Mouse (Mus musculus) testis, adult 2 months (tissue): Measurements from ENCODE around the gene Ncapg. TPM values are rescaled to one million over a fixed set of nuclear protein-coding genes. Genes with fewer than 3 reads are reported as not detected.
"Not testable (repeated sequence)": the region's sequence is repeated elsewhere in the genome, so short reads cannot be mapped to it uniquely, and the experiment has no call there.

Experiments used
- H3K27ac ChIP-seq: fragments of 200-500 bp; 2 replicates; pipeline ENCODE4 v1.5.1; 2012; ENCODE audit warnings: low read depth, low read length; ENCODE audit not compliant: control insufficient read depth, insufficient read depth
- H3K27me3 ChIP-seq: fragments of 200-500 bp; 2 replicates; pipeline ENCODE4 v1.6.1; 2012; ENCODE audit warnings: mild to moderate bottlenecking, low read length, moderate library complexity; ENCODE audit not compliant: control insufficient read depth, insufficient read depth
- H3K36me3 ChIP-seq: fragments of 200-500 bp; 2 replicates; pipeline ENCODE4 v1.6.1; 2012; ENCODE audit warnings: mild to moderate bottlenecking, low read length; ENCODE audit not compliant: control insufficient read depth, insufficient read depth
- H3K4me1 ChIP-seq: fragments of 200-500 bp; 2 replicates; pipeline ENCODE4 v1.6.1; 2012; ENCODE audit warnings: low read length; ENCODE audit not compliant: control insufficient read depth, insufficient read depth
- H3K4me3 ChIP-seq: fragments of 200-500 bp; 2 replicates; pipeline ENCODE4 v1.5.1; 2012; ENCODE audit warnings: low read depth, mild to moderate bottlenecking, low read length, moderate library complexity, mixed read lengths; ENCODE audit not compliant: control insufficient read depth
- CTCF ChIP-seq: fragments of 200-500 bp; IDR thresholded peaks from 2 replicates; pipeline ENCODE4 v1.5.1; 2012; ENCODE audit warnings: low read depth, mild to moderate bottlenecking, inconsistent platforms, low read length, moderate library complexity; ENCODE audit not compliant: control insufficient read depth, insufficient read depth, insufficient replicate concordance
- POLR2A ChIP-seq: fragments of 200-500 bp; IDR thresholded peaks from 2 replicates; pipeline ENCODE4 v1.6.1; 2012; ENCODE audit warnings: low read depth, mild to moderate bottlenecking, inconsistent platforms, low read length, moderate library complexity; ENCODE audit not compliant: control insufficient read depth
- polyA plus RNA-seq: library from polyadenylated mRNA; depleted of rRNA; stranded (reverse); fragments of >200 nt; gene quantifications from 2 replicates; pipeline ENCODE4 v1.2.3, GENCODE M21; 2012

Ncapg gene
- polyA plus RNA-seq, 1 experiment: 7.3 TPM

- no peaks in the 10 kb centered on the region for H3K27me3 ChIP-seq
- TF ChIP-seq POLR2A (no peak), CTCF (no peak)
Observed at GRCm38 (mm10) chr5:45651026-45651703, 18.6 kb upstream of the Ncapg start.

GRCm38 (mm10) chr5:45658406-45658805 lies 11.3 kb upstream of the Ncapg start:
- not testable (repeated sequence) for H3K4me1 ChIP-seq, H3K27me3 ChIP-seq, H3K36me3 ChIP-seq, H3K27ac ChIP-seq
- peak overlapping the region; percentile 20 for H3K4me3 ChIP-seq

More at GRCm38 (mm10) chr5:45651026-45651703, 18.6 kb upstream of the Ncapg start:
- Histone ChIP-seq H3K27ac (no peak overlapping the region), H3K4me3 (no peak overlapping the region), H3K36me3 (no peaks in the 10 kb centered on the region), H3K4me1 (no peaks in the 10 kb centered on the region)

- H3K27ac ChIP-seq: no peak overlapping the region
- TF ChIP-seq CTCF (no peak), POLR2A (no peak)
- H3K27me3 ChIP-seq: no peaks in the 10 kb centered on the region
- no peak overlapping the region for H3K4me3 ChIP-seq
- H3K36me3 ChIP-seq: no peaks in the 10 kb centered on the region
- peaks cover 2% of the 10 kb centered on the region; the same call in 1 of the 2 replicates for H3K4me1 ChIP-seq
Observed at GRCm38 (mm10) chr5:45668324-45668723, 1.4 kb upstream of the Ncapg start.

GRCm38 (mm10) chr5:45668831-45669230 lies 888 bp upstream of the Ncapg start:
- Histone ChIP-seq H3K4me1 (peaks cover 2% of the 10 kb centered on the region; the same call in 1 of the 2 replicates), H3K4me3 (peak overlapping the region; percentile 99), H3K27me3 (no peaks in the 10 kb centered on the region), H3K27ac (peak overlapping the region; percentile 92; the same call in 1 of the 2 replicates), H3K36me3 (no peaks in the 10 kb centered on the region)
- TF ChIP-seq CTCF: no peak
- no peak for TF ChIP-seq POLR2A

GRCm38 (mm10) chr5:45669234-45669597 lies 503 bp upstream of the Ncapg start:
- Histone ChIP-seq H3K36me3 (no peaks in the 10 kb centered on the region), H3K4me3 (peak overlapping the region; percentile 99), H3K27ac (peak overlapping the region; percentile 92), H3K27me3 (no peaks in the 10 kb centered on the region), H3K4me1 (peaks cover 2% of the 10 kb centered on the region; the same call in 1 of the 2 replicates)
- no peak for TF ChIP-seq POLR2A
- TF ChIP-seq CTCF: no peak

- no peaks in the 10 kb centered on the region for H3K36me3 ChIP-seq
- no peak for TF ChIP-seq POLR2A
- TF ChIP-seq CTCF: no peak
- H3K27me3 ChIP-seq: no peaks in the 10 kb centered on the region
- peak overlapping the region; percentile 99 for H3K4me3 ChIP-seq
- peaks cover 2% of the 10 kb centered on the region; the same call in 1 of the 2 replicates for H3K4me1 ChIP-seq
- peak overlapping the region; percentile 98 for H3K27ac ChIP-seq
Observed at GRCm38 (mm10) chr5:45670280-45670670, 556 bp downstream of the Ncapg start.

GRCm38 (mm10) chr5:45670894-45671494 lies 1.3 kb downstream of the Ncapg start:
- Histone ChIP-seq H3K27ac (no peak overlapping the region), H3K4me3 (no peak overlapping the region), H3K27me3 (no peaks in the 10 kb centered on the region), H3K36me3 (no peaks in the 10 kb centered on the region), H3K4me1 (peaks cover 2% of the 10 kb centered on the region; the same call in 1 of the 2 replicates)
- TF ChIP-seq POLR2A (no peak), CTCF (no peak)
